Mouse (Mus musculus) megakaryocyte, embryonic 14.5 days (primary cell): ENCODE data around the gene Shroom2.

Source experiments
- FLI1 ChIP-seq: IDR thresholded peaks from 2 replicates; pipeline ENCODE4 v1.6.1; 2012; ENCODE audit warnings: low read length, inconsistent platforms, mixed read lengths
- GATA1 ChIP-seq: IDR thresholded peaks from 3 replicates; pipeline ENCODE4 v1.6.1; 2012; ENCODE audit warnings: mixed read lengths, low read length, inconsistent platforms, borderline replicate concordance

GRCm38 (mm10) chrX:152642627-152643026, 126.6 kb downstream of the Shroom2 start:
- TF ChIP-seq GATA1 (no peak), FLI1 (no peak)
